Mouse (Mus musculus) erythroblast, embryonic 14.5 days (primary cell): ENCODE measurements around the gene Tmed10.

Experiments used
- GATA1 ChIP-seq: IDR thresholded peaks from 2 replicates; pipeline ENCODE4 v1.6.1; 2012; ENCODE audit warnings: low read length, inconsistent platforms, mixed read lengths
- TAL1 ChIP-seq: IDR thresholded peaks from 3 replicates; pipeline ENCODE4 v1.6.1; 2012; ENCODE audit warnings: low read length, inconsistent platforms, mixed read lengths

DNA sequence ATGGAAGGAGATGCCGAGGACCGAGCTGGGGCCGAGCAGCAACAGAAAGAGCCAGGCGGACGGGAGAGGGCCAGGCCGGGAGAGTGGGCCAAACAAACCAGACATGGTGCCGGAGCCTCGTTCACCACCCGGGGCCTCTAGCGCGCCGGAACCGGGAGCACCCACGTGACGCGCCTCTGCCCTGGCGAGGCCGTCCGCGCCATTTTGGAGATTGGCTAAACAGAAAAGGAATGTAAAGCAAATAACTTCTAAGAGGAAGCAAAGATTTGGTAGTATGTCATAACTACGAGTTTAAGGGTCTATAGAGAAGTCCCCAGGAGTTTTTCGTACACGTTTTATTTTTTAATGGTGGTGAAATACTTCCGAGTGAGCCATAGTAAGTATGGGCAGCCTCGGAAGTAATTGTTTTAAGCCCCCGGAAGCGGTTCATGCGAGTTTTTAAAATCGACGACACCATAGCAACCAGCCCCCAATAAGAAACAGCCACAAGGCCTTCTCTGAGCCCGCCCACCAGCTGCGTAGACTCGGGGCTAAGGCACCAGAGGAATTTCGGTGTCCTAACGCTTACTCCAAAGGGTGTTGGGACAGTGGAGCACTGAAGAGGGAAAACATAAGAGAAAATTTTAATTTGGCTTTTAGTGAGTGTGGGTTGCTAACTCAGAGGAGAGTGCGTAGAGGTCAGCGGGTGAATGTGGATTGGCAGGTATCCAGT is at the start of gene Tmed10:
- TF ChIP-seq TAL1: no peak
- no peak for TF ChIP-seq GATA1
